Mouse (Mus musculus) layer of hippocampus, adult 8-10 months (tissue): ENCODE measurements around the gene Zfp366. TPM values are rescaled to one million over a fixed set of nuclear protein-coding genes. Genes with fewer than 3 reads are reported as not detected.

Experiments used
- DNase-seq, 2 experiments: peaks; one replicate each; pipeline ENCODE4 v3.0.0; 2022; ENCODE audit warnings: low spot score in 2 of 2
- total RNA-seq, 4 experiments: library from RNA; stranded (reverse); gene quantifications; 2 replicates each; pipeline ENCODE4 v1.2.4; 2022

The Zfp366 gene
- total RNA-seq, 4 experiments from 2014 or later = 3.7 to 4.9 (median 3.9) TPM

GRCm38 (mm10) chr13:99225374-99226240 is 41.0 kb downstream of the Zfp366 start:
- no peak for DNase-seq

GRCm38 (mm10) chr13:99226809-99227208 is 42.2 kb downstream of the Zfp366 start:
- DNase-seq = no peak

GRCm38 (mm10) chr13:99227456-99228250 is 43.0 kb downstream of the Zfp366 start:
- DNase-seq = no peak

GRCm38 (mm10) chr13:99228821-99229570 is 44.4 kb downstream of the Zfp366 start:
- no peak for DNase-seq

- DNase-seq = no peak
Observed at GRCm38 (mm10) chr13:99229641-99230494, 45.2 kb downstream of the Zfp366 start.

GRCm38 (mm10) chr13:99230495-99230868 is 45.9 kb downstream of the Zfp366 start:
- DNase-seq = no peak

GRCm38 (mm10) chr13:99233333-99233732 is 48.7 kb downstream of the Zfp366 start:
- DNase-seq = no peak

- no peak for DNase-seq
Observed at GRCm38 (mm10) chr13:99233956-99234355, 49.3 kb downstream of the Zfp366 start.

GRCm38 (mm10) chr13:99235428-99236210 is 51.0 kb downstream of the Zfp366 start:
- DNase-seq = no peak

- no peak for DNase-seq
Observed at GRCm38 (mm10) chr13:99236222-99236621, 51.6 kb downstream of the Zfp366 start.

- DNase-seq = no peak
Observed at GRCm38 (mm10) chr13:99237122-99237521, 52.5 kb downstream of the Zfp366 start.

GRCm38 (mm10) chr13:99237841-99238216 is 53.2 kb downstream of the Zfp366 start:
- DNase-seq = no peak

- peak in 1 of 2 experiments; percentile 10 for DNase-seq
Observed at GRCm38 (mm10) chr13:99238217-99239160, 53.9 kb downstream of the Zfp366 start.

- no peak for DNase-seq
Observed at GRCm38 (mm10) chr13:99239161-99239530, 54.5 kb downstream of the Zfp366 start.

GRCm38 (mm10) chr13:99239741-99240140 is 55.1 kb downstream of the Zfp366 start:
- no peak for DNase-seq

- DNase-seq = no peak
Observed at GRCm38 (mm10) chr13:99241984-99242383, 57.4 kb downstream of the Zfp366 start.

- DNase-seq = no peak
Observed at GRCm38 (mm10) chr13:99242895-99243294, 58.3 kb downstream of the Zfp366 start.

GRCm38 (mm10) chr13:99243831-99244230 is 59.2 kb downstream of the Zfp366 start:
- DNase-seq = no peak

- DNase-seq = no peak
Observed at GRCm38 (mm10) chr13:99244471-99244870, 59.8 kb downstream of the Zfp366 start.
